Mouse (Mus musculus) heart, postnatal 4 days (tissue): ENCODE results near the gene Ttll9. TPM values are rescaled to one million over a fixed set of nuclear protein-coding genes. Genes with fewer than 3 reads are reported as not detected.

Experiments used
- DNase-seq: peaks from one replicate; pipeline ENCODE4 v3.0.0; 2021
- total RNA-seq, 2 experiments: library from RNA; stranded (reverse); gene quantifications; 2 replicates each; pipeline ENCODE4 v1.2.3; 2021

The Ttll9 gene
- total RNA-seq, 2 experiments from 2014 or later, result not detected

- DNase-seq, result no peak
Measured at GRCm38 (mm10) chr2:152942898-152943515, 19.3 kb upstream of the Ttll9 start.

- no peak for DNase-seq
Measured at GRCm38 (mm10) chr2:152943568-152943967, 18.7 kb upstream of the Ttll9 start.

DNA sequence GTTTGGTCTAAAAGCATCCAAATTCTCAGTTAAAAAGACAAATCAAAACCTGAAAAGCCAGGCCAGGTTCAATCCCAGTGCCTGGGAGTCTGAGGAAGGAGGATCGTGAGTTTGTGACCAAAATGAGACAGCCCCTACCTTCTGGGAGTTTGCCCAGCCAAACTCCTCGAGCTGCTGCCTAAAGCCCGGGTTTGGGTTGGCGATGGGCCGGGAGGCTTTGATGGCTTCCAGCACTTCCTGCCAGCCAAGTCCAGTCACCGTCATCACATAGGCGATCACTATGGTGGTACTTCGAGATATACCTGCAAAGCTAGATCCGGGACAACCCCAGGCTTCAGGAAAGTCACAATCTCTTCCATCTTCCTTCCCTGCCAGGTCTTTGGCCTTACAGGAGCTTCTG lies 18.3 kb upstream of the Ttll9 start:
- DNase-seq, result no peak

GRCm38 (mm10) chr2:152947098-152947497 lies 15.2 kb upstream of the Ttll9 start:
- DNase-seq, result no peak

DNA sequence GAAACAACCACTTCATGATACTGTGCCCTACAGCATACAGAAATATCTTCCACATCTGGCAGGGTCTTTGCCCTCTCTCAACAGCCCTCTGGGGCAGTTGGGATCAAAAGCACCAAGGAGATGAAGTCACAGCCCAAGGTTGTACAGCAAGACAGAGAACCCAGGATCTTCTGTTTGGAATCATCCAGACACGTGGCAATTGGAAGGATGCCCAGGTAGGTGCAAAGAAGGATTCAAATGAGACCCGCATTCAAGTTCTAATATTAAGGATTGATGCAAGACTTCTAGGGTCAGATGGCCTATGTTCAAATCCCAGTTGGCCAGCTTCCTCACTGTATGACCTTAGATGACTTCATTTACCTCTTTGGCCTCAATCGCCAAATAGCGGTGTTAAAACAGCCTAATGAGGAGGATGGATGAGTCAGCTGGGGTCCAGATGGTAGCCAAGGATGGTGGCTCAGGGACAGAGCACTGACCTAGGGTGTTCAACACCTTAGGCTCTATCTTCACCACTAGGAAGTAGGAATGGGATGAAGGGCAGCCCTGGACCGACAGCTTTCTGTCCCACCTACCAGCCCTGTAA lies 13.8 kb upstream of the Ttll9 start:
- no peak for DNase-seq

- DNase-seq, result no peak
Measured at GRCm38 (mm10) chr2:152950358-152951064, 11.8 kb upstream of the Ttll9 start.

- peak; percentile 29 for DNase-seq
Measured at GRCm38 (mm10) chr2:152951065-152951849, 11.0 kb upstream of the Ttll9 start, which contains the start of gene Dusp15. TSS of gene Dusp15 (minus strand) at chr2:152951698.

DNA sequence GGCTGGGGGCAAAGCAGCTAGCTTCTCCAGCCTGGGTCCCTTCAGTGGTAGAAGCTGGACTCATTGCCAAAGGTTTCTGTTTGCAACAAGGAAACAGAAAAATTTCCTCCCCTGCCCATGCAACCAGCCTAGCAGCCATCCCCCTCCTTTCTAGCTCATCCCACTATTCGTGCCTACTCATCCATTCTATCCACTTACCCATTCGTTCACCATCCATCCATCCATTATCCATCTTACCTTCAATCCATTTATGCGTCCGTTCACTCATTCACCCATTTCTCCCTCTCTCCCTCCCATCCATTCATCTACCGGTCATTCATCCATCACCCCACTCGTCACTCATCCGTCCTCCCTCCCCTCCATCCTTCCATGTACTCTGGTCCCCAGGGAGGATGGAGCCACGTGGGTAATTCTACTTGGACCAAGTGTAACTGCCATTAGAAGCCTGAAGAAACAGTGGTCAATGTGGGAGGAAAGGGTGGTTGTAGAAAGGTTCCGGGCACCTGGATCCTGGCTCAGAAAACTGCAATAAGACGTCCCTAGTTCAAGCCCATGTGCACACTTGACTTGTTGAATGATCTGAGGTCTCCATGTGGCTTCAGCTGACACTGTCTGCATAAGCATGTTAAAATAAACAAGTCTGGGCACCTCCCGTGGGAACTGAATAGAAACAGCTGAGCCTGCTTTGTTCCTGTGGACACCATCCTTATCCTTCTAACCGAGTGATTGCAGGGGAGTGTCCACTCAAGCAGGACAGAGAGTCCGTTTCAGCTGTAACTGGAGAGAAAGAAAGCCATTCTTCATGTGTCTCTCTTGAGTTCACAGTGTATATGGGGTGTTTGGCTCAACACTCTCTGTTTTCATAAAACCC lies 10.2 kb upstream of the Ttll9 start:
- no peak for DNase-seq

- DNase-seq, result no peak
Measured at GRCm38 (mm10) chr2:152958116-152958515, 4.2 kb upstream of the Ttll9 start.

GRCm38 (mm10) chr2:152965555-152965954 lies 3.3 kb downstream of the Ttll9 start:
- DNase-seq, result no peak

GRCm38 (mm10) chr2:152976991-152977390 lies 14.7 kb downstream of the Ttll9 start:
- DNase-seq, result no peak

- no peak for DNase-seq
Measured at GRCm38 (mm10) chr2:152985582-152985981, 23.3 kb downstream of the Ttll9 start.

DNA sequence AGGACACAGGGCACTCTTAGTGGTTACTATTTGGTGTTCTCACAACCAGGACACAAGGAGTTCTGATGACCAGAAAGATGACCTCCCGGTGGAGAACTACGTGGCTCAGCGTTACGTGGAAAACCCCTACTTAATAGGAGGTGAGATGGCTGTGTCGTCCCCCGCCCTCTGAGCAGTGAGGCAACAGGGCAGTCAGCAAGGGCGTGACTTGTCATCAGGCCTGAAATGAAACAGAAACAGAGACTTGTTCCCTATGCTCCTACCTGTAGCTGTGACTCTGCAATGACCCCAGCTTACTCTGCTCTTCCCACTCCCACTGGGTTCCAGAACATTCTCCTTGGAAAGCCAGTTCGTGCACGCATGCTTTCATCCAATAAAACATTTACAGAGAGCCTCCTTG lies 29.2 kb downstream of the Ttll9 start:
- DNase-seq, result no peak

- DNase-seq, result no peak
Measured at GRCm38 (mm10) chr2:152997046-152997445, 34.8 kb downstream of the Ttll9 start.

DNA sequence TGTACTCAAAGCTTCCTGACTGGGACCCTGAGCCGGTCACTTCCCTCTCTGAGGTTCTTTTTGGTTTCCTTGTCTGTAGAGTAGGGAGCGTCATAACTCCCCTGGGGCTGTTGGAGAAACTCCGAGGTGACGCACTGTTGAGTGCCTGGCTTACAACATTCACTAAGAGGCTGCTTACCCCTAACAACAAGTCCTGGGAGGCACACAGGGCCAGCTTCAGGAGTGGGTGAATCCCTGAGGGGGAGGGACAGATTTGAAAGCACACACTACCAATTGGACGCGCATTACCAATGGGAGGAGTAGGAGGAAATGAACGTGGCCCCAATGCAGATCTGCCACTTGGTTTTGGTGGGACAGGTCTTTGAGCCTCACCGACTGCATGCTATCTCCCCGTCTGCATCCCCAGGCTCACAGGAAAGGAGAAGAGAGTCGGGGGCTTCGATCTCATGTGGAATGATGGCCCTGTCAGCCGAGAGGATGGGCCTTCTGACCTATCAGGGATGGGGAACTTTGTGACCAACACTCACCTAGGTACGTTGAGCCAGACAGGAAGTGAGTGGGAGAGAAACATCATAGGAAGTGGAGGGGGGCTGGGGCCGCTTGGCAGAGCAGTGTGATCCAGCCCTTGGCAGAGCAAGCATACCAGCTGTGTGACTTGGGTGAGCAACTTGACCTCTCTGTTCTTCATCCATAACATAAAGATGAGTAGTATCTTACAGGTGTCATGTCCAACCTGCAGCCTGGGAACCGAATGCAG lies 40.4 kb downstream of the Ttll9 start:
- DNase-seq, result no peak

GRCm38 (mm10) chr2:153003681-153004338 lies 41.5 kb downstream of the Ttll9 start:
- DNase-seq, result no peak

DNA sequence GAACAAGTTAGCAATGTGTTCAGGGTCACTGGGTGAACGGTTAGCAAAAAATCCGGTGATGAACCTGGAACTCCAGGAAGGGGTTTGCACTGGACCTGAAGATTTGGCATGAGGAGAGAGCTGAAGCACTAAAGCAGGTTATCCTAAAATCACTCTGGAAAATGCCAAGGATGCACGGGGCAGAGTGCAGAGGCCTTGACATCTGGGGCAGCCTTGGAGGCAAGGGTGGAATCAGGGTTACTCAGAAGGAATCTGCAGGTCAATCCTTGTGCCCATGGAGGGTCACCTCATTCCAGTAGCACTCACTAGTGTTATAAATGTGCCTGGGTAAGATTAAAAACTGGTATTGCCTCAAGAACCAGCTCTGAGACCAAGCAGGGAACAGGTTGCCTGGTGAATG lies 43.7 kb downstream of the Ttll9 start:
- DNase-seq, result no peak

DNA sequence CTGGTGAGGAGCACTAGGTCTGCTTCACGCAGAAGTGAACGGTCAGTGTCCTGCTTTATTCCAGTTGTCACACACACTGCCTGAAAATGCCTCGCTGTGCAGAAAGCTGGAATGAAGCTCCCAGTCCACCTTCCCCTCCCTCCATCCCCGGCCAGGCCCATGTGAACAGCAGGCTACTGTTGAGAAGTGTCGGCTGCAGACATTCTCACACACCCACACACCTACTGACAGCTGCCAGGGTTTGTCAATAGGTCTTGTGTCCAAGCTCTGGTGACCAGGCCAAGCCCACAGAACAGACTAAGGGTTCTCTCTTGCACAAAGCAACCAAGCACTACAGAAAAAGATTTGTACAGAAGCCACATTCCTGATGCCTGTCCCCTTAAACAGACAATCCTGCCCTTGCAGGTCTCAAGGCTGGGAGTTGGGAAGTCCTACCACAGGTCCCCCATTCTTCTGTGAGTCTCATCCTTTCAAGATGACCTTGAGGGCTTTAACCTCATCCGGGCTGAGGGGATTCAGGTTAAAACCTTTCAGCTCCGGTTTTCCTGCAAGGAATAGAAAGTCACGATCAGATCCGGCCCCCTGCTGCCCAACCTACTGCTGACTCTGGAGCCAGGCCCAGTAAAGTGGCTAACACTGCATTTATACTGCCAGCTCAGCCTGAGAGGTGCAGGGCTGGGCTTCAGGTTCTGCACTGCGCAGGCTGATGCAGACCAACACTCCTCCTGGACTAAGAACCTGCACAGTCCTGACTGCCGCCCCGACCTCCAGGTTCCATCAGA lies 47.1 kb downstream of the Ttll9 start:
- no peak for DNase-seq

- no peak for DNase-seq
Measured at GRCm38 (mm10) chr2:153013724-153014515, 51.6 kb downstream of the Ttll9 start.
